Mouse (Mus musculus) liver, adult (tissue): ENCODE measurements at regions not wholly inside any gene's neighbourhood (a gene's known extent, or its start where the extent isn't known, plus 50 kb on each side); places are given as distances from the start of the nearest gene placed in this dataset.

Experiments used
- GATA4 ChIP-seq: IDR thresholded peaks from 2 replicates; pipeline ENCODE4 v1.6.1; 2014; ENCODE audit warnings: mild to moderate bottlenecking, low read length; ENCODE audit not compliant: insufficient replicate concordance

GRCm38 (mm10) chr1:164682426-164682825, 114.0 kb upstream of the Dpt start:
- no peak for TF ChIP-seq GATA4

- no peak for TF ChIP-seq GATA4
Measured at GRCm38 (mm10) chr1:164681582-164681981, 114.9 kb upstream of the Dpt start.

GRCm38 (mm10) chr1:164678303-164678702, 118.1 kb upstream of the Dpt start:
- peak; percentile 56; the same call in 1 of the 2 replicates for TF ChIP-seq GATA4

- TF ChIP-seq GATA4: no peak
Measured at GRCm38 (mm10) chr1:164652244-164652643, 144.2 kb upstream of the Dpt start.

- no peak for TF ChIP-seq GATA4
Measured at GRCm38 (mm10) chr1:164637901-164638462, 158.5 kb upstream of the Dpt start.

GRCm38 (mm10) chr1:164631679-164632078, 164.8 kb upstream of the Dpt start:
- no peak for TF ChIP-seq GATA4

- TF ChIP-seq GATA4: no peak
Measured at GRCm38 (mm10) chr1:164628840-164629239, 167.6 kb upstream of the Dpt start.

GRCm38 (mm10) chr1:164622946-164623345, 164.8 kb upstream of the Atp1b1 start:
- no peak for TF ChIP-seq GATA4

- TF ChIP-seq GATA4: no peak
Measured at GRCm38 (mm10) chr1:164622417-164622816, 164.3 kb upstream of the Atp1b1 start.

- no peak for TF ChIP-seq GATA4
Measured at GRCm38 (mm10) chr1:164620129-164620528, 162.0 kb upstream of the Atp1b1 start.

- no peak for TF ChIP-seq GATA4
Measured at GRCm38 (mm10) chr1:164617871-164618270, 159.7 kb upstream of the Atp1b1 start.

GRCm38 (mm10) chr1:164607061-164607460, 148.9 kb upstream of the Atp1b1 start:
- no peak for TF ChIP-seq GATA4

- TF ChIP-seq GATA4: no peak
Measured at GRCm38 (mm10) chr1:164606141-164606754, 148.1 kb upstream of the Atp1b1 start.

- no peak for TF ChIP-seq GATA4
Measured at GRCm38 (mm10) chr1:164603433-164603832, 145.3 kb upstream of the Atp1b1 start.

- no peak for TF ChIP-seq GATA4
Measured at GRCm38 (mm10) chr1:164602568-164602967, 144.4 kb upstream of the Atp1b1 start.

GRCm38 (mm10) chr1:164590205-164590613, 132.1 kb upstream of the Atp1b1 start:
- TF ChIP-seq GATA4: no peak

- no peak for TF ChIP-seq GATA4
Measured at GRCm38 (mm10) chr1:164586066-164586989, 128.2 kb upstream of the Atp1b1 start.
